Mouse (Mus musculus) olfactory bulb, adult 2 months (tissue): ENCODE measurements around the gene Lyar. TPM values are rescaled to one million over a fixed set of nuclear protein-coding genes. Genes with fewer than 3 reads are reported as not detected.
A peak's percentile ranks its signal among the peaks of the same experiment; 100 is the strongest.

Experiments used
- H3K27ac ChIP-seq: fragments of 200-500 bp; 2 replicates; pipeline ENCODE4 v1.5.1; 2012; ENCODE audit warnings: low read depth, low read length; ENCODE audit not compliant: insufficient read depth
- H3K4me1 ChIP-seq: fragments of 200-500 bp; 2 replicates; pipeline ENCODE4 v1.6.1; 2012; ENCODE audit warnings: low read length; ENCODE audit not compliant: control insufficient read depth, insufficient read depth
- H3K4me3 ChIP-seq: fragments of 200-500 bp; 2 replicates; pipeline ENCODE4 v1.5.1; 2012; ENCODE audit warnings: mild to moderate bottlenecking, low read depth, low read length, moderate library complexity; ENCODE audit not compliant: insufficient read depth
- CTCF ChIP-seq: fragments of 200-500 bp; IDR thresholded peaks from 2 replicates; pipeline ENCODE4 v1.5.1; 2012; ENCODE audit warnings: low read depth, mild to moderate bottlenecking, low read length, moderate library complexity; ENCODE audit not compliant: insufficient read depth
- POLR2A ChIP-seq: fragments of 200-500 bp; IDR thresholded peaks from 2 replicates; pipeline ENCODE4 v1.6.1; 2012; ENCODE audit warnings: mild to moderate bottlenecking, low read depth, low read length, moderate library complexity; ENCODE audit not compliant: insufficient read depth
- WGBS: fragments of 180-500 bp; shearing (Covaris S2); methylation state at CpG from one replicate; pipeline ENCODE4 v1.1.7; 2018; 5-methylcytosine and 5-hydroxymethylcytosine counted together
- polyA plus RNA-seq: library from polyadenylated mRNA; stranded (reverse); fragments of >200 nt; gene quantifications from 2 replicates; pipeline ENCODE4 v1.2.4, GENCODE M21; 2012; ENCODE audit warnings: low replicate concordance; ENCODE audit not compliant: missing spikeins, insufficient read depth, insufficient read length

The Lyar gene
- polyA plus RNA-seq, 1 experiment = not detected

DNA sequence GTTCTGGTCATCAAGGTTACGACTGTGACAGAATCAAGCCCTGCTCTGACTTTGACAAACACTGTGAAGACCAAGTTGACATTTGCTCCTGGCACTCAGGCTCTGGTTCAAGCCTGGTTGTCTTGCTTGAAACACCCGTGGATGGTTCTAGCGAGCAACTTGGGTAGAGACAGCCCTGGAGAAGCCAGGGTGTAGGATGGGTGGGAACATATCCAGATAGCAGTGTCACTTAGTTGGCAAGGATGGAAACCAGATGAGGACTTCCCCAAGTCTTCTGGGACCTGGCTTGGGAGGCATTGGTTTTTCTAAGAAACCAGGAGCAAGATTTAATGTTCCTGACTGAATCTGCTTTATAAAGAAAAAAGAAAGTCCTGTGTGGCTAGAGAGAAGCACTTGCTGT is 50.7 kb downstream of the Lyar start:
- WGBS = 80% methylated on average over 3 of the region's 3 CpGs

DNA sequence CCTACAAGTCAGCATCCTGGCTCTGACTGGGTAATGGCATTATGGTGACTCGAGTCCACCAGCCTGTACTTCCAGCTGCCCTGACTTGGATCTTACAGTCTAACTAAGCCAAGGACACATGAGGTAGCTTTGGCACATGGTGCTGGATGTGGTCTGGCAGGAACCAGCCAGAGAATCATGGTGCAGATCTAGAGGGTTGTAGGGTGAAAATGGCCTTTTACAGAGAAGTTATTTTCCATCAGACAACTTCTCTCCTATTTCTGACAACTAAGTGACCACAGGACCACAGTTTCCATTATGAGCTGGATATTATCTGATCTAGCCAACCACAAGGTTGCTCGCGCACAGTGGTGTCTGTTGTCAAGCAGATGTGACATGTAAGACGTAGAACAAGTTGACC is 53.6 kb downstream of the Lyar start:
- no peak overlapping the region for H3K27ac ChIP-seq
- H3K4me1 ChIP-seq = peaks cover 17% of the 10 kb centered on the region
- TF ChIP-seq POLR2A (no peak), CTCF (no peak)
- H3K4me3 ChIP-seq = no peak overlapping the region
- WGBS = 92% methylated on average over 4 of the region's 4 CpGs

More for the DNA sequence above, 50.7 kb downstream of the Lyar start:
- Histone ChIP-seq H3K4me1 (no peaks in the 10 kb centered on the region), H3K4me3 (no peak overlapping the region), H3K27ac (no peak overlapping the region)
- no peak for TF ChIP-seq CTCF
- TF ChIP-seq POLR2A = no peak

DNA sequence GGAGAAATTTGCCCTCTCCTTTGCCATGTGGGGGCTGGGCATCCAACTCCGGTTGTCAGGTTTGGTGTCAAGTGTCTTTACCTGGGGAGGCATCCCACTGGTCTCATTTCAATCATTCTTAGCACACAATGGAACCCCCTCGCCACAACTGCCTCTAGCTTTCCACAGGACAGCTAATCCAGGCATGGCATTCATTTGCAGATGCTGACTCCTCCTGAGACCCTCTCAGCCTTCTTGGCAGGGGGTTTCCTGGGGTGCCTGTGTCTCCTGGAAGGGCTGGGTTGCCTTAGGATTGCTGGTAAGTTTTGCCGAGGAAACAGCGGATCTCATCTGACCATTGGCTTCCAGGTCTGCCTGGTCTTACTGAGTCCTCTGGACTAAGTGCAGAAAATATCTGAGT is 55.5 kb downstream of the Lyar start, which contains the start of gene Otop1:
Gene Otop1 (plus strand): TSS at position 202 of the 400 bp plus-strand sequence.
- 23% methylated on average over 4 of the region's 4 CpGs for WGBS
- no peak within 1 kb of the TSS for H3K4me3 ChIP-seq
- TF ChIP-seq CTCF = no peak
- no peak for TF ChIP-seq POLR2A
- H3K4me1 ChIP-seq = peaks cover 17% of the 10 kb centered on the region
- no peak within 1 kb of the TSS for H3K27ac ChIP-seq

DNA sequence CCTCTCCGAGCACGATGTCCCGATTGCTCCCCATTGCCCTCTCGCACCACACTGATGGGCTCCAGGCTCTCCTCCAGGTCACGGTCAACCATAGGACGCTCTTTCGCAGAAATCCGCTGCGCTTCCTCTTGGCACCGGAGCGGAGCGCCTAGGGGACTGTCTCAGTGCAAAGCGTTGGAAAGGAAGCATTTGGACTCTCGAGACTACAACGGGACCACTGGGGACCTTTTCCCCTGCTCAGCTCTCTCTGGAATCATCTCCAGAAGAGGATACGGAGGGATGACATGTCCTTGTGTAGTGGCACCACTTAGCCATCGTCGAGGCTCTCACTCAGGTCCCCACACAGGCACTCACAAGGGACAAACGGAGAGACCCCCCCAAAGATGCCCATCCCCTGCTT is 56.2 kb downstream of the Lyar start:
- 2% methylated on average over 19 of the region's 19 CpGs for WGBS
- no peak overlapping the region for H3K4me3 ChIP-seq

DNA sequence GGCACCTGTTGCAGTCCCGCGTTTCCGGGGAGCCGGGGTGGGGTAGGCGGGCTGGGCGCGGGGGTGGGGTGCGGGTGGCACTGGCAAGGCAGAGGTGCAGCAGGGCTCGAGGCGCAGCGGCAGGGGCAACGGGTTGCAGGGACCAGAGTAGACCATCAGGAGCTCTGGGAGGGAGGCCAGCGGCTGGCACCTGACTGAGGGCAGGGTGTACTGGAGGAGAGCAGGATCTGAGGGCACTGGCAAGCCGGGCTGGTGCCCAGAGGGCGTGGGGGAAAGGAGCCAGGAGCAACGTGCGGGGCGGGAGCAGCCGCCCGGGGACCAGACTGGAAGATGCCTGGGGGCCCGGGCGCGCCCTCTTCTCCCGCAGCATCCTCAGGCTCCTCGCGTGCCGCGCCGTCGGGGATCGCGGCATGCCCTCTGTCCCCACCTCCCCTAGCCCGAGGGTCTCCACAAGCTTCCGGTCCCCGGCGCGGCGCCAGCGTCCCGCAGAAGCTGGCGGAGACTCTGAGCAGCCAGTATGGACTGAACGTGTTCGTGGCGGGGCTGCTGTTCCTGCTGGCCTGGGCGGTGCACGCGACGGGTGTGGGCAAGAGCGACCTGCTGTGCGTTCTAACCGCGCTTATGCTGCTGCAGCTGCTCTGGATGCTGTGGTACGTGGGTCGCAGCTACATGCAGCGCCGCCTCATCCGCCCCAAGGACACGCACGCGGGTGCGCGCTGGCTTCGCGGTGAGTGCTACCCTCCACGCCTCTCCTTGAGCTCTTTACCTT is 57.0 kb downstream of the Lyar start:
- H3K4me1 ChIP-seq = peaks cover 17% of the 10 kb centered on the region
- TF ChIP-seq CTCF = no peak
- no peak for TF ChIP-seq POLR2A
- WGBS = under 1% methylated on average over 65 of the region's 65 CpGs
- no peak overlapping the region for H3K27ac ChIP-seq
- H3K4me3 ChIP-seq = peak overlapping the region; percentile 27

More for the DNA sequence above, 56.2 kb downstream of the Lyar start:
- peaks cover 17% of the 10 kb centered on the region for H3K4me1 ChIP-seq
- TF ChIP-seq CTCF = no peak
- TF ChIP-seq POLR2A = no peak
- H3K27ac ChIP-seq = no peak overlapping the region

DNA sequence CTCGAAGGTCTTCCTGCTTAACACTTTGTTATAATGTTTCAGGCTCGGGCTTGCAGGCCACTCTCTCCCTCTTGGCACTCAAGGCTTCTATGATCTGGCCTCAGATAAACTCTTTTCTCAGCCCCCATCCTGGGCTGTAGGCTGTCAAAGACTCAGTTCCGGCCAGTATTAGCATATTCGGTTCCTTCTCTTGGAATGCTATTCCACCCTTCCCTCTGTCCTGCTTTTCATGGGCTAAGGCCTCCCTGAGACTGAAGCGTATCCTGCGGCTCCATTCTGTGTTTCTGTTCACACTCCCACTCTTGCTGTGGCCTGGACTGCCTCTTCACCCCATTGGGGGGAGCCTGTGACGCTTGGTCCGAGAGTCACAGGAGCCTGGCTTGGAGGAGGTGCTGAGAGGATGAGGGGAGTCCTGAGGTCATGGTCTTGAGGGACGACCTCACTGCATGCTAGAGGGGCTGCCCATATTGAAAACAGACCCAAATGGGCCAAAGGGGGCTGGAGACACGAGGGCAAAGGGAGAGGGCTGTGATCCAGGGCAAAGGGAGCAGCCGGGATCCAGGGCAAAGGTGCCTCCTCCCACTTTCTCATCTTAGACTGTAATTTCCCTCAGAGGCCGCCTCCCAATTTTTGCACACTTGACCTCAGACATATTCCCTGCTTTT is 57.8 kb downstream of the Lyar start:
- Histone ChIP-seq H3K27ac (no peak overlapping the region), H3K4me1 (peaks cover 17% of the 10 kb centered on the region), H3K4me3 (no peak overlapping the region; the same call in 1 of the 2 replicates)
- no peak for TF ChIP-seq CTCF
- 42% methylated on average over 12 of the region's 12 CpGs for WGBS

DNA sequence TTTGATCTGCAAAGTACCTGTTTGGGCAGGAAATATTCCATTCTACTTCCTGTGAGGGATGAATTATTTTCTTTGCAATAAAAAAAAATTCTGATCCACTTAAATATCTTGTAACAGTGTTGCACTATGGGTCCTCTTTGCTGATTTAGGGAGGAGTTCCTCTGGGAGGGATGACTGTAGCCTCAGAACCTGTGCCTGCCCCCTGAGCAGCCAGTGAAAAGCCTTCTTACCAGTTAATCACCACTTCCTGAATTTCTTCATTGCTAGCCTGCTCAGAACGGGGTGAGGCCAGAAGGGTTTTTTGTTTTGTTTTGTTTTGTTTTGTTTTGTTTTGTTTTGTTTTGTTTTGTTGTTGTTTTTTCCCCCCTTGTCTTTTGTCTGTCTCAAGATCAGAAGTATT is 59.8 kb downstream of the Lyar start:
- no peak overlapping the region for H3K27ac ChIP-seq
- no peak for TF ChIP-seq POLR2A
- TF ChIP-seq CTCF = no peak
- no peak overlapping the region for H3K4me3 ChIP-seq
- 36% methylated on average over 1 of the region's 1 CpGs for WGBS
- peaks cover 17% of the 10 kb centered on the region for H3K4me1 ChIP-seq

Other genes with a start within 250 kb of the Lyar start
- not detected in 2 replicates for gene Stx18, start 181.7 kb upstream of the Lyar start, polyA plus RNA-seq
- gene Nsg1, start 60.6 kb upstream of the Lyar start, polyA plus RNA-seq = 372 TPM in 1 of 2 replicates, not detected in the other
- not detected in 2 replicates for gene Zbtb49, start within 50 bp of the Lyar start, polyA plus RNA-seq
- not detected in 2 replicates for gene Tmem128, start 39.7 kb downstream of the Lyar start, polyA plus RNA-seq
- not detected in 2 replicates for gene Otop1, start 55.5 kb downstream of the Lyar start, polyA plus RNA-seq
- gene Drd5, start 98.9 kb downstream of the Lyar start, polyA plus RNA-seq = not detected in 2 replicates